Comparison of ENCODE assay signal across 8 mouse cellular contexts in the genomic region with DNA sequence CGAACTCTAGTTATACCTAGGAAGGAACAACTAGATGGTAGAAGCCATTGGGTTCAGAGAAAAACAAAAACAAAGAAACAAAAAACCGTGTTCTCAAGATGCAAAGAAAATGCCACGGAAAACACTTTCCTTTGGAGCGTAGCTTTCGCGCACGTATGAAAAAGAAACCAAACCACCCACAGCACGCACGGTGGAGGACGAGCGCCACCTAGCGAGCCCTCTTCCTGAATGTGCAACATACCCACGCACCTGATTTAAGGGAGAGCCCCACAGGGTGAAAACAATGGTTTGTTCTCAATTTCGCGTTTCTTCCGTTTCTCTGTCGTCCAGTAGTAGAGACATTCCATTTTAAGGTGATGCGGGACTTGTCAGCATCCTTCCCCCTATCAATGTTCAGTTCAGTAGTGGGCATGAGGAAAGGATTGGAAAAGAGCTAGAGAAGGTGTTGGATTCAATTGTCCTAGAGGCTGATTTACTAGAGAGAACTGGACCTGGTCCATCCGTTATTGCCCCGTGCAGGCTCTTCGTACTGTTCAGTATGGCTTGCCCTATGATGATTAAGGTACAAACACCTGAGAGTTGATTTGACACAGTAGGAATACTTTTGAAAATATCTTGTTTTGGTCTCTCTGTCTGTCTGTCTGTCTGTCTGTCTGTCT. TPM values are rescaled to one million over a fixed set of nuclear protein-coding genes. Genes with fewer than 3 reads are reported as not detected.
DNase-seq lines count a peak whose midpoint lies in the region; ATAC-seq lines count a peak whose summit lies in the region.

No protein-coding gene starts in this region.

- H3K36me3 ChIP-seq in hindbrain, embryonic 16.5 days (ENCODE audit: control insufficient read depth, insufficient read depth, low read length), result no peaks in the 10 kb centered on the region
- no peaks in the 10 kb centered on the region for H3K36me3 ChIP-seq in macrophage (ENCODE audit: inconsistent target)

- H3K27me3 ChIP-seq in hindbrain, embryonic 16.5 days (replicated peaks; ENCODE audit: control insufficient read depth, insufficient read depth, low read length), result peaks cover 17% of the 10 kb centered on the region

- H3K79me2 ChIP-seq in macrophage (ENCODE audit: inconsistent target), result no peaks in the 10 kb centered on the region

- 4% methylated on average over 21 of the region's 21 CpGs for WGBS in hindbrain, embryonic 16.5 days
- 6% methylated on average over 21 of the region's 21 CpGs for WGBS in macrophage (ENCODE audit: missing documents)

- H3K4me1 ChIP-seq in hindbrain, embryonic 16.5 days (ENCODE audit: control insufficient read depth, insufficient read depth, low read depth, low read length), result peaks cover 16% of the 10 kb centered on the region

- peak overlapping the region; percentile 26 for H3K4me3 ChIP-seq in hindbrain, embryonic 16.5 days (ENCODE audit: low read length)
- peak overlapping the region; percentile 45 for H3K4me3 ChIP-seq in macrophage (ENCODE audit: inconsistent target)

- H3K9ac ChIP-seq in hindbrain, embryonic 16.5 days (ENCODE audit: low read depth, low read length), result peak overlapping the region; percentile 41; the same call in 1 of the 2 replicates

- DNase-seq in R1 (ENCODE audit: low read depth, low spot score), result peak; percentile 78
- peak; percentile 88 to 92 for DNase-seq in cerebellum, postnatal 36 days
- DNase-seq in gastrocnemius, adult 18-20 months (ENCODE audit: low spot score), result peak; percentile 86
- peak; percentile 83 to 93 for DNase-seq in left cerebral cortex, adult 18-20 months (ENCODE audit: low spot score in 2 of 2)
- peak; percentile 84 for DNase-seq in right cerebral cortex, adult 18-20 months
- DNase-seq in urinary bladder, postnatal 10 days (ENCODE audit: low spot score), result peak; percentile 57

- no peak overlapping the region for H3K27ac ChIP-seq in hindbrain, embryonic 16.5 days (ENCODE audit: low read depth, low read length)
- no peak overlapping the region for H3K27ac ChIP-seq in macrophage

- H3K9me3 ChIP-seq in hindbrain, embryonic 16.5 days (ENCODE audit: control insufficient read depth, low read length), result no peaks in the 10 kb centered on the region

- peak; percentile 84 for ATAC-seq in hindbrain, embryonic 16.5 days

- H3K4me2 ChIP-seq in hindbrain, embryonic 16.5 days (ENCODE audit: low read length), result peak overlapping the region; percentile 51

RNA-seq across cellular contexts. Expression of a gene that starts 4.2 kb away (rescaled TPM):
- not detected for total RNA-seq in gastrocnemius, adult 18-20 months (2021)
- not detected in 2 replicates for polyA plus RNA-seq in hindbrain, embryonic 16.5 days (2015; fragmentation: Nextera tagmentation; extraction: Ambion mirVana)
- not detected for total RNA-seq in left cerebral cortex, adult 18-20 months (2021)
- total RNA-seq in macrophage (2018; cell fraction: chromatin; rRNA removed), result not detected
- total RNA-seq in macrophage (2018; cell fraction: cytosol; rRNA removed), result not detected
- total RNA-seq in macrophage (2018; cell fraction: nucleus; rRNA removed), result not detected
- polyA plus RNA-seq in macrophage (2018), result not detected in 3 replicates
